Mouse (Mus musculus): ENCODE results near the gene Adamtsl1.

GRCm38 (mm10) chr4:85677621-85678020 lies 163.6 kb downstream of the Adamtsl1 start:
- TF ChIP-seq CTCF (IDR thresholded peaks at IDR 0.05; ENCODE audit: extremely low read depth, insufficient read depth, insufficient read length, insufficient replicate concordance) (no peak), POLR2A (IDR thresholded peaks at IDR 0.05; ENCODE audit: low read depth, low read length) (no peak)

Data from spleen, adult 2 months (tissue).